Mouse (Mus musculus): ENCODE measurements around the gene Gm10197. TPM values are rescaled to one million over a fixed set of nuclear protein-coding genes. Genes with fewer than 3 reads are reported as not detected.

The Gm10197 gene
- total RNA-seq, 2 experiments from 2014 or later = not detected

DNA sequence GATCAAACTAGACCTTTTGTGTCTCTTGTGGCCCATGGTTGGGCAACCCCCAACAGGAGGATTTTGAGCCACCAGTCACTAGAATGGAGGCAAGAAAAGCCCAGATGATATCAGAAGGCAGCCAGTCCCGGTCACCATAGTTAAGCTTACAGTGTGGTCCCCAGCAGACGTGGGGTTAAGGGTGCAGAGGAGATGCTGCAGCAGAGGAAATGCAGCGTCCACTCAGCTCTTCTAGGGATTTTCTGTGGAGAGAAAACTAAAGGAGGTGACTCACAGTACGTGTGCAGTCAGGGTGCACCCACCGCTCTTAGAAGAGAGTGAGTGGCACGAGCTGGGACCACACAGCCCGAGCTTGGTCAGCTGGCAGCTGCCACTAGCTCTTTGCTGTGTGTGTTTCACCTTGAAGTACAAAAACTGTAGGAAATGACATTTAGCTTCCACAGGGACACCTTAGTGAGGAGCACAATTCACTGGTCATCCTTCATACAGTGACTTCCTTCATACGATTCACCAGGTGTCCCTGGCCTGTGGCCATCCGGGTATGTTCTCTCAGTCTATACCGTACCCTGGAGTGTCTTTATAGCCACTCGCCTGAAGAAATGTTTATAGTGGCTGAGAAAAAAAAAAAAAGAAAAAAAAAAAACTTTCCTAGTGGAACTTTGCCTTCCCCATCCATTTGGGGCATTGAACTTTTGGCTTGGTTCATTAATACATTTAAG lies 5.3 kb downstream of the Gm10197 start:
- no peak for DNase-seq (ENCODE audit: low spot score in 2 of 2)
- intact Hi-C loops (cut with DNase I) = loop anchor here (5.0 kb wide), 1 partner anchor 34 kb away; no protein-coding TSS in a partner anchor

DNA sequence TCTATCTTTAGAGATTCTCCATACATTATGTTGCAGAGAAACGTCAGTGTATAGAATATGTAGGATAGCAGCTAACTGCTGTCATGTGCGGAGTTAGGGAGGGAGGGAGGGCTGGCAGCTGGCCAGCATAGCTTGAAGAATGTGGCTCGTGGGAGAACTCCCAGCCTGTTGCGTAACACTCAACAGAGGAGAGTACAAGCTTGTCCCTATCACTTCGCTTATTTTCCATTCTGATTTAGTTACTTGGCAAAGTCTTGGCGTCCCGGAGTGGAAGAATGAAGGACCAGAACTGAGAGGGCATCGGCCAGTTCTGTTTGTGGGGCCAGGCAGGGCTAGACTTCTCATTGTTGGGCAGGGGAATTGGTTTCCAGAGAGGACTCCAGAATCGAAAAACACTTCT lies 6.6 kb downstream of the Gm10197 start:
- peak; percentile 76 to 90 for DNase-seq (ENCODE audit: low spot score in 2 of 2)
- intact Hi-C loops (cut with DNase I) = loop anchor here (1.0 to 5.0 kb wide), 3 partner anchors 33 to 224 kb away; partner anchors contain the start of gene Add3

- DNase-seq (ENCODE audit: low spot score in 2 of 2) = no peak
- intact Hi-C loops (cut with DNase I) = loop anchor here (2.0 kb wide), 1 partner anchor 224 kb away; the partner anchor contains the start of gene Add3
Measured at GRCm38 (mm10) chr19:53364551-53364950, 7.0 kb downstream of the Gm10197 start.

DNA sequence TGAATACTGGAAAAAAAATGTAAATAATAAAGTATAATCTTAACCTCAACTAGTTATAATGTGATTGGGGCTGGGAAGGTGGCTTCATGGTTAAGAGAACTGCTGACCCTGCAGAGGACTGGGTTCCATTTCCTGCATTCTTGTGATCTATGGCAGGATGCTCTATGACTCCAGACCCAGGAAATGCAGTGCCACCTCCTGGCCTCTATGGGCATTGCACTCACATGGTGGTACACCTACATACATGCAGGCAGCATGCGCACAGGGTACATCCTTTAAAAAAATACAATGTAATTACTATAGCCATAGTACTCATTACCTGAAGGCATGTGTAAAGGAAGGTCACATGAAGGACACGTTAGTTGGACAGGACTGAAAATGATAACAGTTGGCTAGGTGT lies 8.6 kb downstream of the Gm10197 start:
- no peak for DNase-seq (ENCODE audit: low spot score in 2 of 2)
- intact Hi-C loops (cut with DNase I) = no loop called here

- intact Hi-C loops (cut with DNase I) = no loop called here
- peak; percentile 46 to 53 for DNase-seq (ENCODE audit: low spot score in 2 of 2)
Measured at GRCm38 (mm10) chr19:53360265-53360958, 11.2 kb downstream of the Gm10197 start.

DNA sequence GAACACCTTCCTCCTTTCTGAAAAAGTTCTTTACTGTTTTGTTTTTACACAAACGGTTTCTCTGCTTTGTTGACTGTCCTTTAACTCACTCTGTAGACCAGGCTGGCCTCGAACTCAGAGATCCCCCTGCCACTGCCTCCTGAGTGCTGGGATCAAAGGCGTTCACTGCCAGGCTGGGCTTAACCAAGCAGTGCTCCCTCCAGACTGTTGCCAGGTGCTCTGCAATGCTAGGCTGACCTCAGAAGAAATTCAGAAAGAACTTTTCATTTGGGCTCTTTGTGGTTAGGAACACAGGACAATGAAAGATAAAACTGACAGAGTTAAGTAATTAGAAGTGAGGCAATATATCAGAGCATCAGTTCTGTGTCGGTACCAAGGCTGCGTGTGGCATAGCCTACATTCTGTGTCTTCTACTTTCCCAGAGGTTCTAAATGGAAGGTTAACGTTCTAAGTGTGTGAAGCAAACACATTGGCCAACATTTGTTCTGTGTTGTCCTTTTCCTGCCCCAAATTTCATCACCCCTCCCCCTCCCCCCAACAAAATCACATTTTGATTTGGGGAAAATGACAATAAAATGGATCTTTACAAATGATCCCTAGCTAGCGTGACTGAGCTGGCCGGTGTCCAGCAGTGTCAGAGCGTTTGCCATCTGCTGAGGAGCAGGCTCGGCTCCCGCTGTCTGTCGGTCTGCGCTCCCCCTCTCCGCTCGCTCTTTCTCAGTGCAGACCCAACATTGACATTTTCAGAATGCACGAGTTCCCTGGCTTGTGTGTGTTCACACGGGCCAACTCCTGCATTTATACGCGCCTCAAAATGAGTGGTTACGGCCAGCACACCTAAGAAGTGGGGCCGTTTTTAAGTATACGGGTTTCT lies 12.2 kb downstream of the Gm10197 start:
- intact Hi-C loops (cut with DNase I) = no loop called here
- peak in 1 of 2 experiments; percentile 47 for DNase-seq (ENCODE audit: low spot score in 2 of 2)

GRCm38 (mm10) chr19:53355065-53355464 lies 16.5 kb downstream of the Gm10197 start:
- intact Hi-C loops (cut with DNase I) = no loop called here
- DNase-seq (ENCODE audit: low spot score in 2 of 2) = peak in 1 of 2 experiments; percentile 90

DNA sequence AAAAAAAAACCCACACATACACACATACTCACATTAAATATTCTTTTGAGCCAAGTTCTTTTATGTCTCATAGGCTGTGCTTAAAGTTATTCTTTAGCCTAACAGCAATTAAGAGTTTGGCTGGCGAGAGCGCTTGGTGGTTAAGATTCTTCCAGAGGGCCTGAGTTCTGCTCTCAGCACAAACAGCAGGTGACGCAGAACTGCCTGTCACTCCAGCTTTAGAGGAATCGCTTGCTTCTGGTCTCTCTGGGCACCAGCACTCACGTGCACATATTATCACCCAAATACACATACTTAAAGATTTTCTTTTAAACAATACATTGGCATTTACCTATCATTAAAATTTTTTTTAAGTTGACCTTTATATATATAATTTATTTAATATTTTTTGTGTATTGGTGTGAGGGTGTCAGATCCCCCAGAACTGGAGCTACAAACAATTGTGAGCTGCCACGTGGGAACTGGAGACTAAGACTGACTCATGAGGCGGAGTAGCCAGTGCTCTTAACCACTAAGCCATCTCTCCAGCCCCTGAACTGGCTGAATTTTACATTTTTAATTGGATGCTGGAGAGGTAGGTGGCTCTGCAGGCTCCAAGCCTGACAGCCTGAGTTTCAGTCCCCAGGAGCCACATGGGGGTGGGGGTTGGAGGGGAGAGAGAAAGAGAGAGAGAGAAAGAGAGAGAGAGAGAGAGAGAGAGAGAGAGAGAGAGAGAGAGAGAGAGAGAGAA lies 17.1 kb downstream of the Gm10197 start:
- intact Hi-C loops (cut with DNase I) = loop anchor here (1.0 to 5.0 kb wide), 2 partner anchors 41 to 212 kb away; partner anchors contain the start of gene Add3
- DNase-seq (ENCODE audit: low spot score in 2 of 2) = no peak

DNA sequence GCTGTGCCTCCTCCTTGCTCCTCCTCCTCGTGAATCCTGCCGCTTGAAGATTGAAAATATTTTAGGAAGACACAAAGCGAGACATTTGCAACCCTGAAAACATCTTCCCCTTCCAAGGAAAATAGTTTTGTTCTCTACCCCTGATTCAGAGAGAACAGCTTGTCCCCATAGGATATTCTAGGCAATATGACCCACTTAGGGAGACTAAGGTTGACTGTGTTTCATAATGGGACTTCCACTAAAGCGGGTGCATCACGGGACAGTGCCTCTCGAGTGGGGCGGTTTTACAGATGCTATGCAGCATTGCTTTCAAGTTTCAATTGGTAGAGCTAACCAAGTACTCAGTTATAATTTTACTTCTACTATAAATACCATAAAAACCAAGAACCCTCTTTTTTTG lies 17.7 kb downstream of the Gm10197 start:
- DNase-seq (ENCODE audit: low spot score in 2 of 2) = peak; percentile 33 to 93
- intact Hi-C loops (cut with DNase I) = loop anchor here (1.0 to 5.0 kb wide), 3 partner anchors 23 to 212 kb away; partner anchors contain the start of gene Add3

DNA sequence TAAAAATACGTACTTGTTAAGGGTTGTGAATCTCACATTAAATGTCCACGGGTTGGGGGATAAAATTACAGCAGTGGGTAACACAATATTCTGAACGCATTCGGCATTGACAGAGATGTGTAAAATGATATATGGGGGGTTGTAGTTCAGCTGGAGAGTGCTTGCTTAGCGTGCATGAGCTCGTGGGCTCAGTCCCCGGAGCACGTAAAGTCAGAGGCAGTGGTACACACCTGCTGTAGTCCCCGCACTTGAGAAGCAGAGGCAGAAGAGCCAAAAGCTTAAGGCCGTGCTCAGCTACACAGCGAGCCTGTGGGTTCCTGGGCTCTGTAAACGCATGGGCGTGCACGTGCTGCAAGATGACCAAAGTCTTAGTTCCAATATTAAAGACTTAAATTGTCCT lies 25.8 kb downstream of the Gm10197 start:
- DNase-seq (ENCODE audit: low spot score in 2 of 2) = no peak
- intact Hi-C loops (cut with DNase I) = no loop called here

- no peak for DNase-seq (ENCODE audit: low spot score in 2 of 2)
- intact Hi-C loops (cut with DNase I) = no loop called here
Measured at GRCm38 (mm10) chr19:53344062-53344461, 27.5 kb downstream of the Gm10197 start.

DNA sequence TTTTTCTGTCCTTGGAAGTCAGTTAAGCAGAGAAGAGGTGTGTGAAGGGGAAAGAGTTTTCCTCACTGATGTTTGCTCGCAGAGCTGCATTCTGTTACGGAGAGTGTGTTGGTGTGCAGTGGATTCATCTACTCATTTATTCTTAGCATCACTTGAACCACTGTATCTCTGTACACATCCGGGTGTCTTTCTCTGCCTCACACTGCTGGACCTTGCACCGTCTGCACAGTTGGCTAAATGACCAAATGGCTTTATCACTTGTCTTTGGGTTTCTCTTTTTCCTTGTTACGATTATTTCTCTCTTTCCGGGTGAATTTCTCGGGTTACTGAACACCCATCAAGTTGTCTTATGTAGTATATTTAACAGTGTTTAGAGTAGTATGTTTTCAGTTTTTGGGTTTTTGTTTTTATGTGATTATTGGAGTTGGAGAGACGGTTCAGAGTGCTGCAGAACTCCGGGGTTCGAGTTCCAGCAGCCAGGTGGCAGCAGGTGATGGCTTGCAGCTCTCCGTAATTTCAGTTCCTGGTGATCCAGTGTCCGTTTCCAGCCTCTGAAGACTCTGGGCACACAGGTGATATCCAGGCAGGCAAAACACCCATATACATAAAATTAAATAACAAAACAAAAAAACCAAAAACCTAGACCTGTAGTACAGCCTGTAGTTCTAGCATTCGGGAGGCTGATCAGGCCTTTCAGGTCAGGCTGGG lies 28.2 kb downstream of the Gm10197 start:
- intact Hi-C loops (cut with DNase I) = no loop called here
- no peak for DNase-seq (ENCODE audit: low spot score in 2 of 2)

GRCm38 (mm10) chr19:53340423-53340822 lies 31.1 kb downstream of the Gm10197 start:
- intact Hi-C loops (cut with DNase I) = no loop called here
- DNase-seq (ENCODE audit: low spot score in 2 of 2) = no peak

DNA sequence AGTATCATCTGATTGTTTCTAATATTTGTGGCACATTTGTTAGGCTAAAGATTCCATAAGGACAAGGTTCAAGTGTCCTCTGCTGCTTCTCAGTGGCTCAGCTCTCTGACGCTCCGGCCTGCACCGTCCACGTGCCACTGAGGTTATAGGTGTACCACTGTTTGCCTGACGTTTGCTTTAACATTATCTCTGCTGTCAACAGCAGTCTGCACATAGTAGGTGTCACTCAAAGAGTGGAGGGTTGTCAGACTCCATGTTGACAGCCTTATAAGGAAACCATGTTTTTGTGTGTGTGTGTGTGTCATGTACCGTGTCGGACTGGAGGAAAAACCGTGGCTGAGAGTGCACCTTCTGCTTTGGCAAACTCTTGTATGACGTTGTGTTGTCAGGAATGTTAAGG lies 36.3 kb downstream of the Gm10197 start:
- no peak for DNase-seq (ENCODE audit: low spot score in 2 of 2)
- intact Hi-C loops (cut with DNase I) = no loop called here

DNA sequence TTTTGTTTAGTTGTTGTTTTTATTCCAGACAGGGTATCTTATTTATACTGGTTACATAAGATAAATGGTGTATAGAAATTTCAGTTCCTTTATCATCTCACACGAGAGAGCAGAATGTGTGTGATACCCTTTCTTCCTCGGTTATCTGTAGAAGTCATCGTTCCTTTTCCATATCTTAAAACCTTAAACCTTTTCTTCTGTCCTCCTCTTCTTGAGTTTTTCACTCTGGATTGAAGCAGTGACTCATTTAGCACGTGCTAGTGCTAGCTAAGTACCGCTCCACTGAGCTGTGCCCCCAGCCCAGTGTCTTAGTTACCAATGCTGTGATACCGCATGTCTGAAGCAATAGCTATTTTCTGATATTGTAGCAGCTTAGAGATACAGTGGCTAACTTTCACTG lies 37.8 kb downstream of the Gm10197 start:
- DNase-seq (ENCODE audit: low spot score in 2 of 2) = no peak
- intact Hi-C loops (cut with DNase I) = loop anchor here (5.0 kb wide), 2 partner anchors 34 to 86 kb away; no protein-coding TSS in a partner anchor

GRCm38 (mm10) chr19:53331882-53332500 lies 39.6 kb downstream of the Gm10197 start:
- intact Hi-C loops (cut with DNase I) = loop anchor here (2.0 to 5.0 kb wide), 3 partner anchors 21 to 85 kb away; no protein-coding TSS in a partner anchor
- no peak for DNase-seq (ENCODE audit: low spot score in 2 of 2)

GRCm38 (mm10) chr19:53329992-53330381 lies 41.6 kb downstream of the Gm10197 start:
- DNase-seq (ENCODE audit: low spot score in 2 of 2) = peak; percentile 70 to 77
- intact Hi-C loops (cut with DNase I) = loop anchor here (1.0 to 5.0 kb wide), 5 partner anchors 17 to 188 kb away; partner anchors contain the start of gene Add3
